Mouse (Mus musculus): ENCODE results near the gene E2f4. TPM values are rescaled to one million over a fixed set of nuclear protein-coding genes. Genes with fewer than 3 reads are reported as not detected.
A peak's percentile ranks its signal among the peaks of the same experiment; 100 is the strongest.

The E2f4 gene
- polyA plus RNA-seq, 1 experiment from 2014 or later: 44.9 TPM

- Histone ChIP-seq H3K9ac (replicated peaks; ENCODE audit: low read depth, low read length) (no peak overlapping the region), H3K4me3 (replicated peaks; ENCODE audit: low read length) (no peak overlapping the region), H3K9me3 (ENCODE audit: control insufficient read depth, low read length) (no peaks in the 10 kb centered on the region), H3K27me3 (replicated peaks; ENCODE audit: control insufficient read depth, insufficient read depth, low read length) (no peaks in the 10 kb centered on the region), H3K27ac (ENCODE audit: low read length) (no peak overlapping the region), H3K4me2 (ENCODE audit: low read length) (no peak overlapping the region), H3K4me1 (replicated peaks; ENCODE audit: control insufficient read depth, insufficient read depth, low read length) (peaks cover 1% of the 10 kb centered on the region), H3K36me3 (ENCODE audit: control insufficient read depth, insufficient read depth) (no peaks in the 10 kb centered on the region)
- 32% methylated on average over 8 of the region's 8 CpGs for WGBS
- no peak for ATAC-seq
Observed at GRCm38 (mm10) chr8:105341399-105341798, 43.9 kb downstream of the E2f4 start.

GRCm38 (mm10) chr8:105342768-105343167 lies 45.3 kb downstream of the E2f4 start:
- H3K4me3 ChIP-seq (replicated peaks; ENCODE audit: low read length): no peak overlapping the region
- H3K27me3 ChIP-seq (replicated peaks; ENCODE audit: control insufficient read depth, insufficient read depth, low read length): no peaks in the 10 kb centered on the region
- no peaks in the 10 kb centered on the region for H3K36me3 ChIP-seq (ENCODE audit: control insufficient read depth, insufficient read depth)
- no peak overlapping the region for H3K27ac ChIP-seq (ENCODE audit: low read length)
- H3K9me3 ChIP-seq (ENCODE audit: control insufficient read depth, low read length): no peaks in the 10 kb centered on the region
- H3K4me1 ChIP-seq (replicated peaks; ENCODE audit: control insufficient read depth, insufficient read depth, low read length): peaks cover 13% of the 10 kb centered on the region
- ATAC-seq: no peak
- WGBS: 75% methylated on average over 4 of the region's 4 CpGs
- no peak overlapping the region for H3K9ac ChIP-seq (replicated peaks; ENCODE audit: low read depth, low read length)
- H3K4me2 ChIP-seq (ENCODE audit: low read length): no peak overlapping the region

GRCm38 (mm10) chr8:105343791-105344574 lies 46.5 kb downstream of the E2f4 start:
- Histone ChIP-seq H3K4me3 (replicated peaks; ENCODE audit: low read length) (no peak overlapping the region), H3K4me2 (ENCODE audit: low read length) (no peak overlapping the region), H3K9me3 (ENCODE audit: control insufficient read depth, low read length) (no peaks in the 10 kb centered on the region), H3K27me3 (replicated peaks; ENCODE audit: control insufficient read depth, insufficient read depth, low read length) (no peaks in the 10 kb centered on the region), H3K4me1 (replicated peaks; ENCODE audit: control insufficient read depth, insufficient read depth, low read length) (peaks cover 17% of the 10 kb centered on the region), H3K9ac (replicated peaks; ENCODE audit: low read depth, low read length) (no peak overlapping the region), H3K27ac (ENCODE audit: low read length) (no peak overlapping the region), H3K36me3 (ENCODE audit: control insufficient read depth, insufficient read depth) (no peaks in the 10 kb centered on the region)
- 58% methylated on average over 6 of the region's 8 CpGs for WGBS
- ATAC-seq: no peak

- no peak overlapping the region for H3K9ac ChIP-seq (replicated peaks; ENCODE audit: low read depth, low read length)
- no peak overlapping the region for H3K27ac ChIP-seq (ENCODE audit: low read length)
- no peaks in the 10 kb centered on the region for H3K9me3 ChIP-seq (ENCODE audit: control insufficient read depth, low read length)
- no peak overlapping the region for H3K4me2 ChIP-seq (ENCODE audit: low read length)
- no peaks in the 10 kb centered on the region for H3K36me3 ChIP-seq (ENCODE audit: control insufficient read depth, insufficient read depth)
- no peak overlapping the region for H3K4me3 ChIP-seq (replicated peaks; ENCODE audit: low read length)
- no peak for ATAC-seq
- 72% methylated on average over 7 of the region's 7 CpGs for WGBS
- H3K4me1 ChIP-seq (replicated peaks; ENCODE audit: control insufficient read depth, insufficient read depth, low read length): peaks cover 25% of the 10 kb centered on the region
- no peaks in the 10 kb centered on the region for H3K27me3 ChIP-seq (replicated peaks; ENCODE audit: control insufficient read depth, insufficient read depth, low read length)
Observed at GRCm38 (mm10) chr8:105345061-105345975, 47.9 kb downstream of the E2f4 start.

- H3K4me2 ChIP-seq (ENCODE audit: low read length): peak overlapping the region; percentile 94
- no peaks in the 10 kb centered on the region for H3K9me3 ChIP-seq (ENCODE audit: control insufficient read depth, low read length)
- H3K36me3 ChIP-seq (ENCODE audit: control insufficient read depth, insufficient read depth): no peaks in the 10 kb centered on the region
- peak overlapping the region; percentile 81 for H3K9ac ChIP-seq (replicated peaks; ENCODE audit: low read depth, low read length)
- peak overlapping the region; percentile 75 for H3K4me3 ChIP-seq (replicated peaks; ENCODE audit: low read length)
- no peaks in the 10 kb centered on the region for H3K27me3 ChIP-seq (replicated peaks; ENCODE audit: control insufficient read depth, insufficient read depth, low read length)
- H3K27ac ChIP-seq (ENCODE audit: low read length): no peak overlapping the region
- H3K4me1 ChIP-seq (replicated peaks; ENCODE audit: control insufficient read depth, insufficient read depth, low read length): peaks cover 32% of the 10 kb centered on the region
- 4% methylated on average over 32 of the region's 34 CpGs for WGBS
- ATAC-seq: peak; percentile 1; the same call in 1 of the 2 replicates
Observed at GRCm38 (mm10) chr8:105346611-105347427, 49.4 kb downstream of the E2f4 start.

GRCm38 (mm10) chr8:105347428-105348221 lies 50.2 kb downstream of the E2f4 start, which contains the start of gene Fhod1:
Fhod1 (minus strand) TSS chr8:105347953.
- Histone ChIP-seq H3K27ac (ENCODE audit: low read length) (peak within 1 kb of the TSS; percentile 68), H3K9me3 (ENCODE audit: control insufficient read depth, low read length) (no peaks in the 10 kb centered on the region), H3K4me2 (ENCODE audit: low read length) (peak within 1 kb of the TSS; percentile 94), H3K36me3 (ENCODE audit: control insufficient read depth, insufficient read depth) (no peaks in the 10 kb centered on the region), H3K9ac (replicated peaks; ENCODE audit: low read depth, low read length) (peak within 1 kb of the TSS; percentile 81), H3K4me1 (replicated peaks; ENCODE audit: control insufficient read depth, insufficient read depth, low read length) (peaks cover 32% of the 10 kb centered on the region), H3K4me3 (replicated peaks; ENCODE audit: low read length) (peak within 1 kb of the TSS; percentile 75), H3K27me3 (replicated peaks; ENCODE audit: control insufficient read depth, insufficient read depth, low read length) (no peaks in the 10 kb centered on the region)
- peak; percentile 89 for ATAC-seq
- WGBS: under 1% methylated on average over 51 of the region's 53 CpGs

GRCm38 (mm10) chr8:105348450-105349095 lies 51.1 kb downstream of the E2f4 start, which contains the start of gene Slc9a5:
Slc9a5 (plus strand) TSS chr8:105348843.
- peak within 1 kb of the TSS; percentile 75 for H3K4me3 ChIP-seq (replicated peaks; ENCODE audit: low read length)
- H3K27me3 ChIP-seq (replicated peaks; ENCODE audit: control insufficient read depth, insufficient read depth, low read length): no peaks in the 10 kb centered on the region
- peaks cover 32% of the 10 kb centered on the region for H3K4me1 ChIP-seq (replicated peaks; ENCODE audit: control insufficient read depth, insufficient read depth, low read length)
- no peaks in the 10 kb centered on the region for H3K36me3 ChIP-seq (ENCODE audit: control insufficient read depth, insufficient read depth)
- WGBS: under 1% methylated on average over 34 of the region's 34 CpGs
- ATAC-seq: peak; percentile 27
- H3K27ac ChIP-seq (ENCODE audit: low read length): peak within 1 kb of the TSS; percentile 68
- no peaks in the 10 kb centered on the region for H3K9me3 ChIP-seq (ENCODE audit: control insufficient read depth, low read length)
- peak within 1 kb of the TSS; percentile 94 for H3K4me2 ChIP-seq (ENCODE audit: low read length)
- peak within 1 kb of the TSS; percentile 81 for H3K9ac ChIP-seq (replicated peaks; ENCODE audit: low read depth, low read length)
